Mouse (Mus musculus): Measurements from ENCODE around the gene Olfr12. TPM values are rescaled to one million over a fixed set of nuclear protein-coding genes. Genes with fewer than 3 reads are reported as not detected.
A peak's percentile ranks its signal among the peaks of the same experiment; 100 is the strongest.

Olfr12 gene
- total RNA-seq (2022) = not detected

GRCm38 (mm10) chr1:92617488-92617887 lies at the start of gene Olfr12:
Gene Olfr12 (plus strand): TSS chr1:92617788.
- no peak for DNase-seq

DNA sequence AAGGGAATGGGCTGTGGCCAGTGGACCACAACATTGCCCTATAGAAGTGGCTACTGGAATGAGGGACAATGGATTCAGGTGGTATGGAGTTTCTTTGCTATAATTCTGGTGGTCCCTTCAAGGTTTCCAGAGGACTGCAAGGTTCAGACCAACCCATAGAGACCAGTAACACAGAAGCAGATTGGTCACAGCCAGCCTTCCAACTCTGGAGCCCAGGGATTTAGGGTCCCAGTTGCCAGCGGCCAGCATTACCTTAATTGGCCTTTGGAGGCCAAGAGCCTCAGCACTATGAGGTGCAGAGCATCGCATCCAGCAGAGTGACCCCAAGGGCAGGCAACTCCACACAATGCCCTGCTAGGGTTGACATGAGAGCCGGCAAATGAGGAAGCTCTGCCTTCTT lies 46.6 kb upstream of the Olfr12 start, which contains the start of gene Olfr1413:
Gene Olfr1413 (plus strand): TSS at position 301 of the 400 bp plus-strand sequence.
- no peak for DNase-seq

DNA sequence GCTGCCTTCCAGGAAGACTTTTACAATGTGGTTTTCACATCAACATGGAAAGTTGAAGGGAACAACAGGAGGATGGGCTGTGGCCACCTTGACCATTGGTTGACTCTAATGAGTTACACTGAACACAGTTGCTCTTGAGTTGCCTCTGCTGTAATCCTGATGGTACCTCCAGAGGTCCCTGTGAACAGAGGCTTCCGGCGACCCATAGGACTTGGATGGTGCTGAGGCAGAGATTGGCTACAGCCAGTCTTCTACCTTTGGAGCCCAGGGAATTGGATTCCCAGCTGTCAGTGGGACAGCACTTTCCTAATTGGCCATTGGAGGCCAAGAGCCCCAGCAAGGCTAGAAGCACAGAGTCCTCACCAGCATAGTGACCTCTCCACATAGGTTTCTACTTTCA lies 32.1 kb upstream of the Olfr12 start, which contains the start of gene Olfr1412:
Gene Olfr1412 (plus strand): TSS at position 301 of the 400 bp plus-strand sequence.
- no peak for DNase-seq

DNA sequence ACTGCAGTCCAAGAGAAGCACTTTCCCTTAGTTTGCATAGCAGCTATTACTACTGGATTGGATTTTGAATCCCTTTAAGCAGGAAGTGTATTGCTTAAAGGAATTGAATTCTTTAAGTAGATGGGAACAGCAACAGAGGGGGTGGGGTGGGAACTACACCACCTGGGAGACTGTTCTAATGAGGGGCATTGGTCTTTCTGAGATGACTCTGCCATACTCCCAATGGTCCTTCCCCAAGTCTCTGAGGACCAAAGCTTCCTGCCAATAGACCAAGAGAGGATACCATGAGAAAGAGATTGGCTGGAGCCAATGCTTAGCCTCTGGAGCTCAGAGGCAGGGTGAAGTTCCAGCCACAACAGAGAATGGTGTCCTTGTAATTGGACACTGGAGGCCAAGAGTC lies 23.5 kb upstream of the Olfr12 start, which contains the start of gene Olfr1411:
Gene Olfr1411 (plus strand): TSS at position 301 of the 400 bp plus-strand sequence.
- no peak for DNase-seq

GRCm38 (mm10) chr1:92596019-92596418 lies 21.6 kb upstream of the Olfr12 start:
- DNase-seq = no peak

- no peak for DNase-seq
These were observed 12.1 kb upstream of the Olfr12 start, which contains the start of gene Olfr1410 for GRCm38 (mm10) chr1:92605482-92605881. Gene Olfr1410 (plus strand): TSS chr1:92605782.

DNA sequence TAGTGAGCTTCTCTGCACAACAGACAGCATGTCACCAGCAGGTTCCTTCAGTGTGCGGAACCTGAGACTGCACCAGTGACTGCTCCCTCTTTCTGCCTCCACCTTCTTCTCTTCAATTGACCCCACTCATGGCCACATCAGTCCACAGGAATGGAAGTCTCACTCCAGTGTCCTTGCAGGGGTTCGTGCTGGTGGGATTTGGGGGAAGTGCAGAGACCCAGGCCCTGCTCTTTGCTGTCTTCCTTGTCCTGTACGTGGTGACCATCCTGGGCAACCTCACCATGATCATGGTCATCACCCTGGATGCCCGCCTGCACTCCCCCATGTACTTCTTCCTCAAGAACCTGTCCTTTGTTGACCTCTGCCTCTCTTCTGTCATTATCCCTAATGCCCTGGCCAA lies 9.9 kb upstream of the Olfr12 start:
- no peak for DNase-seq

DNA sequence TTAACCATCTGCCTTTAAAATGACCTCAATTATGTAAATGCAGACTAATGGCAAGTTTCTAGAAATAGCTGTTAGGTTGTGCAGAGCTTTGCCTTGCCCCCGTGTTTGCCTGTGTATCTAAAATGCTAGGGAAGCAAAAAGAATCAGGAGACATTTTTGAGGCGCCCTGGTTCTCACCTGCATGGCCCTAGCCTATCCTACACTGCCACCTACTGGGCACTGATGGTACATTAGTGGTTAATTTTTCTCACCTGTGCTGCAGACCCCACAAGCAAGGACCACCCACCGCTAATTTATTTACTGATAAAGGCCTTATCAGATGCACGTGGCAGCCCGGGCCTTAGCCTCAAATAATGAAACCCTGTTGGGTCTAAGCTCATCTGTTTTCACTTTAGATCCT lies 6.6 kb upstream of the Olfr12 start:
- DNase-seq = peak; percentile 14

DNA sequence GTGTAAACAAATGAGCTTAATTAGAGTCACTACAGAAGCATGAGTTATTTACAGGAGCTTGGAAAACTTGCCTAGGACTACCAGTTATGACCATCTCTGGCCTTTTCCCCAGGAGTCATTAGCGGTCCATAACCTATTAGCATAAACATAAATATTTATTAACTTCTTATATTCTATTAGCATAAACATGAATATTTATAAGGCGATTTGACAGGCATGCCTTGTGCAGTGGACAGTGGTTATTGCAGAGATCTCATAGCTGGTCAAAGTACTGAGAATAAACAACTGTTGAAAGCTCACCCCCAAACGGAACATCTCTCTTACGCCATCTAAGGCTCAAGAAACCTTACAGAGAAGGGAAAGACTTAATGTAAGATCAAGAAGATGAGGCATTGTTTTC lies 4.4 kb upstream of the Olfr12 start:
- no peak for DNase-seq

DNA sequence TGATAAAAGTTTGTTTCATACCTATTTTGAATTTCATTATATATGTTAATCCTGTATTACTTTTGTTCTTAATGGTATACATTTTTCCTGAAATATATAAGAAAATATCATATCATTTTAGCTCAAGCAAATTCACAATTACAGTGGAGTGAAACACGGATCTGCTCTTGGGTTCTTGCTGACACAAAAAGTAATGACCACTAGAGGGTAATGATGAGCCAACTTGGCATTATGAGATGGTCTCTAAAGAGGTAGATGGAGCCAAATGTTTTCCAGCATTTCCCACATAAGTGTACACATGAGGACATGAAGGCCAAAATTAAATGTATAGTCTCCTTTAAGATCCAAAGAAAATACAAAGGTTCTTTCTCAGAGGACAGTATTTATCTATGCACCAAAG lies 3.1 kb upstream of the Olfr12 start:
- no peak for DNase-seq

DNA sequence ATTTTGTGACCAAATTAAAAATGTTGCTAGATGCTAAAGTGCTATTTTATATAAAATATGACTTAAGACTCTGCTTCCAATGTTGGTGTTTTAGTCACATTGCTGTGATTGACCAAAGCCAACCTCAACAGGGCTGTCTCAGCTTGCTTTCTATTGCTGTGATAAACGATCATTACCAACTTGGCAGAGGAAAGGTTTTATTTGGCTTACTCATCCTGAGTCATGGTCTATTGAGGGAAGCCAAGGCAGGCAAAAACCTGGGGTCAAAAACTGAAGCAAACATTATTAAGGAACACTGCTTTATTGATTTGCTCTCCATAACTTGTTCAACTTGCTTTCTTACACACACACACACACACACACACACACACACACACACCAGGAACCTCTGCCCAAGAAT lies 1.5 kb upstream of the Olfr12 start:
- no peak for DNase-seq

DNA sequence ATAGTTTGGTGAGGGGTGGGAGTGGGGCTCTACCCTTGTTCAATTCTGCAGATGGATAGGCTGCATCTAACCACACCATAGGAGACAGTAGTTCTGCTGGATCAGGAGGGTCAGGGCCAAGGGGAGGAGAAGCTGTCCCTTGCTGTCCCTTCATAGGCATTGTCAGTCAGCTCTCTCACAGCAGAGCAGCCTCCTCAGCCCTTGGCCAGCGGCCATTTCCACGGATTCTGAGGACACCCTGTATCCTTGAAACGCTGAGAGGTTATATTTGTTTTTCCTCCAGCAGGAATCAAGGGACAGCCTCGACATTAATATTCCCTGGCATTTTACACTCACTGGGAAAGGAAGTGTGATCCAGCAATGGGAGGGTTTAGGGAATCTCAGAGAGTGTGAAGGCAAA lies 772 bp downstream of the Olfr12 start:
- peak; percentile 88 for DNase-seq

GRCm38 (mm10) chr1:92628227-92628626 lies 10.6 kb downstream of the Olfr12 start:
- no peak for DNase-seq

DNA sequence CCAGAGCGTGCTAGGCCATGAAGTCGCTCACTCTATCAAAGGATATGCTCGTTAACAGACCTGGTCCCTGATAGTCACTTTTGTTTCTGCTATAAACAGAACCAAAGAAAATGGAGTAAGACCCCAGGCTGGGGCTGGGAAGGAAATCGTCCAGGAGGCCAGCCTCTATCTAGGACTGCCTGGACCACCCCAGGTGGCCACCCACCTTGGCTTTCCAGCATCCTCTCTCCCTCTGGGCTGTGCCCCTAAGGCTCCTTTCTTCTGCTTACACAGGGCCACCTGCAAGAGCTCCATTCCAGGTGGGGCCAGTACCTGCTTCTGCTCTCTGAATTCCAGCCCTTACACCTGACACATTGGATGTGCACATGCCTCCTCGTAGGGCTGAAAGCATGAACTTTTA lies 14.6 kb downstream of the Olfr12 start:
- no peak for DNase-seq

DNA sequence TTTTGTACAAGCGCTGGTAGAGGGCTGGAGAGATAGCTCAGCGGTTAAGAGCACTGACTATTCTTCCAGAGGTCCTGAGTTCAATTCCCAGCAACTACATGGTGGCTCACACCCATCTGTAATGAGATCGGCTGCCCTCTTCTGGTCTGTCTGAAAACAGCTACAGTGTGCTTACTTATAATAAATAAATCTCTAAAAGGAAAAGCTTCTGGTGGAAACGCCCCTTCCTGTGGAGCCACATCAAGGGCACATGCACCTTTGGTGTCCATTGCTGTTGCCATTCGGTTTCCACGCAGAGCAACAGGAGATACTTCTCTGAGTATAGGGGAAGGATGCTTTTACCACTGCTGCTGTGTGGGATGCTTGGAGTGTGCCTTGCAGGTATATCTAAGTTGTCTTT lies 15.4 kb downstream of the Olfr12 start:
- no peak for DNase-seq

GRCm38 (mm10) chr1:92633726-92634125 lies 16.1 kb downstream of the Olfr12 start:
- DNase-seq = no peak

GRCm38 (mm10) chr1:92634569-92634968 lies 17.0 kb downstream of the Olfr12 start:
- no peak for DNase-seq

DNA sequence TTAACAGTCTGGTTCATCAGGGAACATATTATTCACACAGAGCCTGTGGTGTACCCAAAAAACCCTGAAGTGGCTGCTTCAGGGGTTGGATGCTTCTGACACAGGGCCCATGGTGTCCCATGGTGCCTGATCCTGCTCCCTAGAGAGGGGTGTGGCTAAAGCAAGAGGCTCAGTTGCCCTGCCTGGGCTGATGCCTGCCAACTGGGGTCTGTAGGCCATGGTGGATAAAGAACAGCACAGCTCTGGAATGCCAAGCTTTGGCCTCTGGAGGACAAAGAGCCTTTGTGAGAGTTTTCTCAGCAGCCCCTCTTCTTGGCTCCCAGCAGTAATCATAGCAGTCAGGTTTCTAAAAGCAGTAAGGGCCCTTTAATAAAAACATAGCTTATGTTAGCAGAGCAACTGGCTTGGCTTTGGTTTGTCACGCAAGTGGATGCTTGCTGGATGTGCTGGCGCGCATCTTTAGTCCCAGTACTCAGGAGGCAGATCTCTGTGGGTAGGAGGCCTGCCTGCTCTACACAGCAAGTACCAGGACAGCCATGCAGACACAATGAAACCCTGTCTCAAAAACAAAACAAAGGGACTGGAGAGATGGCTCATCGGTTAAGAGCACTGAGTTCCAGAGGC lies 17.5 kb downstream of the Olfr12 start:
- no peak for DNase-seq

GRCm38 (mm10) chr1:92636015-92636414 lies 18.4 kb downstream of the Olfr12 start:
- DNase-seq = no peak

DNA sequence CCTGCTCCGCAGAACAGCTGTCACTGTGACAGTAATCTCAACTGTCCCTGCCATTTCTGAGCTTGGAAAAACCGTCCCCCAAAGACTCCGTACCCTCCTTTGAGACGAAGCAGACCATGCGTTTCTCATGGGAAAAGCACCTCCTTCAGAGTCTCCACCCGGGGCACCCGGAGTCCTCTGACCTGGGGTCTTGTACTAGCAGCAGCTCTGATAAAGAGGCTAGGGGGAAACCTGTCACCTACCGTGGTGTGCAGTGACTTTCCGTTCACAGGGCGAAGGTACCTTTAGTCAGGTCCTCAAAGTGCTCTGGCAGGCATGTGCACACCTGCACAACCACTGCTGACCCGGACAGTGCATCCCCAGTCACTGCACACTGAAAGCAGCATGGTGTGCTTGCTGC lies 19.1 kb downstream of the Olfr12 start:
- no peak for DNase-seq

DNA sequence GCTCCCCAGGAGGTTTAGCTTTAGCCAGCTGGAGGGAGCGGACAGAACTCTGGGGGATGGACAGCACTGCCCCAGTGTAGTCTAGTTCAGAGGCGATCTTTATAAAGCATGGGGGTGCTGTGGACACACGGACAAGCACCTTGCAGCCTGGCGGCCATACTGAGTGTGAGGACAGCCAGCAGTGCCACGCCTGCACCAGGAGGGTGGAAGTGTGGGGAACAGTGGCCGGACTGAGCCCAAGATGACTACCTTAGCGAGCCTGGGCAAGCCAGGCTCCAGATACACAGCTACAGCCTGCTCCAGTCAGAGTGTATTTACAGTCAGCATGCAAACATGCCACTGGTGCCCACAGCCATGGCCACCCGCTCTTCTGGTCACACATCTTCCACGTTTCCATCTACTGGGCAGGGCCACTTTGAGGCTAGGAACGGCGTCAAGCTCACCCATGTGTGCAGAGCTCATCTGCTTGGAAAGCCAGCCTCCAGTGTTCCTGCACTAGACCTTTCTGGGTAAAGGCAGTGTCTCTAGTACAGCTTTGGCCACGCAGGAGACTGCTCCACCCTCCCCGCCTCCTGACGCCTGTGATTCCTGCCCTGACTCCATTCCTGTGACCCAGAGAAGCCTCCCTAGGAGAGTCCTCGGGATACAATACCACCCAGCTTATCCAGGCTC lies 20.0 kb downstream of the Olfr12 start:
- no peak for DNase-seq

- DNase-seq = peak; percentile 64
These were observed 20.6 kb downstream of the Olfr12 start for GRCm38 (mm10) chr1:92638181-92638580.

DNA sequence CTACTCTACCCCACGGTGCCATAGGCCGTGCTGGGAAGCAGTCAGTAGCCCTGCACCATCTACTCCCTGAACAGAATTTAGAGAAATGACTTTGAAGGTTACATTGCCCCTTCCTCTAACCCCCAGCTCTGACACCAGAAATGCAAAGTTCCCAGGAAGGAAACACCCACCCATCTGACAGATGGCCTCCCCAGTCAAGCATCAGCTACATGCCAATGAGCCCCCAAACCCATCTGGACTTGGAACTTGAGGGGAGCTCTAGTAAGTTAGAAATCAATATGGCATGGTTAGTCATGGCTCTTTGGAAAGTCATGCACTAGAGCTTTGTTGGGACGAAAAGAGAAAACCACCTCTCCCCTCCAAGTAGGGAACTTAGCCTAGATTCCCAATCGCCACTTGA lies 21.1 kb downstream of the Olfr12 start:
- no peak for DNase-seq

DNA sequence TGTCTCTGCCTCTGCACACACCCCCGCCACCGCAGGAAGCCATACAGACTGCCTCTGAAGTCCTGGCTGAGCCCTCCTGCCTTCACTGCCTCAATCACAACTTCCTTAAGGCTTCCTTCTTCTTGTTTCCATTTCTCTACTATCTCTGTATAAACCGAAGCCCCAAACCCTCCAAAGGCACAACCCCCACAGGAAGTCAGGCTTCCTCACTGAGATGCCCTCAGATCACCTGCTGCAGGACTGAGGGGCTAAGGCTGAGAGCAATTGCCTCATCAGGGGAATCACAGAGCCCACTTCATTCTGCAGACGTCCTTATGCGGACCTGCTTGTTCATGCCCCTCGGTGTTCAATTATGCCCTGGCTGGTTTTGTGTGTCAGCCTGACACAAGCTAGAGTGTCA lies 22.8 kb downstream of the Olfr12 start:
- no peak for DNase-seq

Data from adrenal gland, adult 8-10 months (tissue).